Mouse (Mus musculus): ENCODE measurements at regions not wholly inside any gene's neighbourhood (a gene's known extent, or its start where the extent isn't known, plus 50 kb on each side); places are given as distances from the start of the nearest gene placed in this dataset.

- DNase-seq (ENCODE audit: low spot score in 2 of 2), result no peak
Observed at GRCm38 (mm10) chr5:90164434-90164833, 59.4 kb downstream of the Cox18 start.

DNA sequence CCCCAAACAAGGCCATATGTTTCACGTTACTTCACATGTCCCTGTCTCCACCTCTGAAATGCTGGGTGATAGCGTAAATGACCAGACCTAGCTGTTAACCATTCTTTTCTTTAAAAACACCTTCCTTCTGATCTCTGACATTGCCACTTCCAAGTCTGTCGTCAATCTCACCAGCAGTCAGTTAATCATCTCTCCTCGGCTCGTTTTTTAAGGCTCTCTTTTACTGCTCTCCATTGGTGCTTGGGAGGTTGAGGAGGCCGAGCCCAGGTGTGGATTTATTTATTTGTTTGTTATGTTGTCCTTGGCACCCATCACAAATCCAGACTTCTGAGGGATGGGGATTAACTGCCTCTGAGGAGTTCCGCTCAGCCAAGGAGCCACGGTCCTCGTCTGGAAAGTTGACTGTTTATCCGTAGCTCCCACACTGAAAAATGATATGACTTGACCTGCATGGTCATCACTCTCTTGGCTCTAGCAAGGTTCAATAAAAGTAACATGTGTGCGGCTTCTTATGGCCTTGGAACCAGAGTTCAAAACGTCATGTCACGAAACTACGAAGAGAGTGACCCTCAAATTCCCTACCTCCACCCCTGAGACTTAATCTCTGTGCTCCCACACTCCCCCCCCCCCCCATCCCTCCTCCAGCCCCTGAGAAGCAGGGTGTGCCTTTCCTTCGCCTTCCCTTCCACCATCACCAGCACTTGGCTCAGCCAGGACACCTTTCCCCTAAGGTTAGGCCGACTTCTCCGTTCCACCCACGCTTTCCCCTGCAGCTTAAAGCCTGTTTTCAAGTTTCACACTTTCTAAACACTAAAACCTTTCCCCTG is 60.6 kb downstream of the Cox18 start:
- no peak for DNase-seq (ENCODE audit: low spot score in 2 of 2)

GRCm38 (mm10) chr5:90160281-90160680 is 63.5 kb downstream of the Cox18 start:
- DNase-seq (ENCODE audit: low spot score in 2 of 2), result no peak

DNA sequence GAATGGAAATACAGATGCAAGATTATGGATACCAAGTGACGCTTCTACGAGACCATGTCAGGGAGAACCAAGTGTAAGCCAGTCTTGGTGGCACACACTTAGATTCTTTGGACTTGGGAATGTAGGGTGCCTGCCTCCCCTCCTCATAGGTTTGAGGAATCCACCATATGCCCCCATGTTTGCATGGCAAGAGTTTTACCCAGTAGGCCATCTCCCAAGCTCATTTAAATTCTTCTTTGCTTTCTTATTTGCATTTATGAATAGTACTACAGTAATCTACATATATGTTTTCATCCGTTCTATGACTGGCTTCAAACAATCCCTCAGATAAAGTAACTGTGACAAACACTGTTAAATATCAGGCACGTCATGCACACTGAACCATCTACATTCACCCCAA is 67.3 kb downstream of the Cox18 start:
- DNase-seq (ENCODE audit: low spot score in 2 of 2), result no peak

DNA sequence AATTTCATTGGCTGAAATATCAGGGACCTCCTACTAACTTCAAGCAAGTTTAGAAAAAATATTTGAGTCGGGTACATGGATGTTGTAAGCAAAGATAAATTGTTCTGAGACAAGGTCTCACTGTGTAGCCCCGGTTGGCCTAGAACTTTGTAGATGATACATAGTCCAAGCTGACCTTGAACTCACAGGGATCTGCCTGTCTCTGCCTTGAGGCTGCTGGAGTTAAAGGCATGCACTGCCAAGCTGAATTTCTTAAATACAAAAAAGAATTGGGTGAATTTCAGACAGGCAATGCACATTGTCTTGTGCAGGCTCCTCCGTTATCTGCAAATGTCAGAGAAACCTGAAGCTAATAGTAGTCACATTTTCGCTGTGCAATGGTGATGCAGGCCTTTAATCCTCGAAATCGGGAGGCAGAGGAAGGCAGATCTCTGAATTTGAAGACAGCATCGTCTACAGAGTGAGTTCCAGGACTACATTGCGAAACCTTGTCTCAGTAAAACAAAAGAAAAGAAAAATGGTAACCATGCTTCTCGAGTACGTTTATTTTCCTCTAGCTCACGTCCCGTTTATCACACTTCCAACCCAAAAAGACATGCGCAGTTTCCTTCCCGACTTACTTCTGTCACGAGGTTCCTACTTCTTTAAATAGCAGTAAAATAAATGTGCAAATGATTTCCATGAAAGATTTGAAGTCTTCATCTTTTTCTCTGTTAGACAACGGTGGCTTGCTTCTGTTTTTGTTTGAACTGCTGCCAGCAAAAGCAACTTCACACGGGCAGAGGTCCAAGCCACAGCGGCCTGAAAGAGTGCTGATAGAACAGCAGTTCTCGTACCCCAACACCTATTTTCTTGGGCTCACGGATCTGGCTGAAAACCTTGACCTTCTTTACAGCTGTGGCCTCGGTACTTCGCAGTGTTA is 73.9 kb downstream of the Cox18 start:
- DNase-seq (ENCODE audit: low spot score in 2 of 2), result no peak

- no peak for DNase-seq (ENCODE audit: low spot score in 2 of 2)
Observed at GRCm38 (mm10) chr5:90135971-90136370, 87.8 kb downstream of the Cox18 start.

DNA sequence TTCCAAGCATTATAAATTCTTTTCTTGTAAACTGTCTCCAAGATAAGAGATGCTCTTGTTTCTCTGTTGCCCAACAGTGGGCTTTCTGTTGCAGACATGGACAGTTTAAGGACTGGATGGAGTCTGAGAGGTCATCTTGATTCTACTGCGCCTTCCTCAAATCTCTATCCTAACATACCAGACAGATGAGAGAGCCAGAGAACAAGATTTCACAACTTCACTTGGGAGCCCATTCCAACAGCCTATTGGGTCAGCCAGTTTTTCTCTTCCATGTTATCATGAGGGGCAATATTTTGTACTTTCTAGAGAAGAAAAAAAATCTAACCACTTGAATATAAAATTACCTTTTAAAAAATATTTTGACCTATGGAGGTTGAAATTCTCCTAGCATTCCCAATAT is 116.8 kb downstream of the Cox18 start:
- DNase-seq (ENCODE audit: low spot score in 2 of 2), result no peak

GRCm38 (mm10) chr5:90104672-90105071 is 119.1 kb downstream of the Cox18 start:
- DNase-seq (ENCODE audit: low spot score in 2 of 2), result no peak

GRCm38 (mm10) chr5:90088541-90088940 is 135.3 kb downstream of the Cox18 start:
- DNase-seq (ENCODE audit: low spot score in 2 of 2), result no peak

DNA sequence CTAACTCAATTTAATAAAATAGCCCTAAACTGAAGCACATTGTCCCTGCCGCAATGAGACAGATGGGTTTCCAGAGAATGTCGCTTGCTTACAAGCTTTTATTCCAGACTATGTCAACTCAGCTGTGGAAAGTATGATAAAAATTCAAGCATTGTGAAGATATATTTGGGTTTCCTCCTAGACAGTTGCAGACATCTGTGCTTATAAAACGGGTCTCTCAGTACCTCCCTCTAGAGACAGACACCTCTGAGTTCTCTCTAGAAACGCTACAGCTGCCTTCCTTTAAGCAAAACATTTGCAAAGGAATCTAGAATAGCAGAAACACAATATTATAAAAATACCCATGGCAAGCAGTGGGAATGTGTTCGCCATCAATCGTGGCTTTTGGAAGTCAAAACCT is 137.3 kb downstream of the Cox18 start:
- DNase-seq (ENCODE audit: low spot score in 2 of 2), result no peak

GRCm38 (mm10) chr5:90077025-90077536 is 146.7 kb downstream of the Cox18 start:
- DNase-seq (ENCODE audit: low spot score in 2 of 2), result no peak

DNA sequence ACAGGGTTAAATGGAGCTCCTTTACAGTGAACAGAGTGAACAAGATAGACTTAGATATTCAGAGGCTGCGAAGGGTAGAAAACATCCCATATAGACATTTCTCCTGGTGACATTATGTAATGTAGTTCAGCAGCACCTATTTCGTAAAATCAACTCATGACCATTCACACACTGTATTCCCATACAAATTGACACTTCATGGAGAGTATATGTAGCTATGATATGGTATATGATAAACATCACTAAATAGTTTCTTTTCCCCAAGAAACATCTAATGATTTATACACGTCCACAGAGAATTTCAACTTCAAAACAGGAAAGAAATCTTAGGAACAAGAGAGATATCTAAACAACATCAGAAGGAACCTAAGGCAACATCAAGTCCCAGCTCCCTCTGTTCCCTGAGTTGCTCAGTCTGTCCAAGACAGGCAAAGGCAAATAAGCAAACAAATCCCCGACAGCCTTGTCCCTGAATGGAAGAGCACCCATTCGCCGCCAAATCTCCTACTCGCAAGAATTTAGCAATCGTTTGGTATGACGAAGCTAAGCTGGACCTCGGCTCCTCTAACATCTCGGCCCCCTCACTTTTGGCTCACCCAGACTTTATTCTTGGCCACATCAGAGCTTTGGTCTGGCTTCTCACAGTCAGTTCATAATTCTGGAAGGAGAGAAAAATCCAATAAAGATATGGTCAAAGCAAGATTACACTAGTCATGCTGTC is 148.0 kb downstream of the Cox18 start:
- no peak for DNase-seq (ENCODE audit: low spot score in 2 of 2)

GRCm38 (mm10) chr5:90071806-90072205 is 152.0 kb downstream of the Cox18 start:
- no peak for DNase-seq (ENCODE audit: low spot score in 2 of 2)

GRCm38 (mm10) chr5:90068601-90069000 is 155.2 kb downstream of the Cox18 start:
- DNase-seq (ENCODE audit: low spot score in 2 of 2), result no peak

DNA sequence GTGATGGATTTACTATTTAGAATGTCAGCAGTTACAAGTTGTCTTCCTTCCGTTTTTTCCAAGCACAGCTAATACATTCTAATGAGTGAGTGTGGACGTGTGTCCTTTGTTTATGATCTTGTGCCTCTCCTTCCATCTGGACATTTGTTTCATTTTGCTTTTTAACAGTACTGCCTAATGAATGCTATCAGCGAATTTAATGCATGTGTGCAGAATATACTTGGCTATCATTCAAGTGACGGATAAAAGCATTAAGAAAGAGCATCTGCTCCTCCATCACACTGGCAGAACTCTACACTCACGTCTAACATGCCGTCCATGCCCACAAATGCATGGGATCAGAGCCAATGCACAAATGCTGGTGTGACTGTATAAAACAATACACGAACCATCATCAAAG is 156.0 kb downstream of the Cox18 start:
- no peak for DNase-seq (ENCODE audit: low spot score in 2 of 2)

GRCm38 (mm10) chr5:90065884-90066615 is 157.8 kb downstream of the Cox18 start:
- DNase-seq (ENCODE audit: low spot score in 2 of 2), result no peak

GRCm38 (mm10) chr5:90055686-90056085 is 168.1 kb downstream of the Cox18 start:
- DNase-seq (ENCODE audit: low spot score in 2 of 2), result peak in 1 of 2 experiments; percentile 2

DNA sequence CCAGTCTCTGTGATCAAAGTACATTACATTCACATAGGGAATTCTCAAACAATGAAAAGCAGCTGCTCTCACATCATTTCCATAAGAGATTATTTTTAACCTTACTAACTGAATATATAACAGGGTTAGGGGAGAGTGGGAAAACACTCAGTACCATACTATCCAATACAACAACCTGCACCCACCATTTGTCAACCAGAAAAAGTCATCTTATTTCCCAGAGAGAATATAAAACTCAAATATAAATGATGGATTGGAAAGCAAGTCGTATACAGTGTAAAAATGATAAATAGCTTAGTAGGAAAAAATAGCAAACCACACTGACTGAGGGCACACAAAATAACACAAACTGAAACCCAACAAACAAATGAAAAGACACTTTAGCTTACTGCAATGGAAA is 169.4 kb upstream of the Adamts3 start:
- DNase-seq (ENCODE audit: low spot score in 2 of 2), result no peak

- DNase-seq (ENCODE audit: low spot score in 2 of 2), result no peak
Observed at GRCm38 (mm10) chr5:90049856-90050255, 166.7 kb upstream of the Adamts3 start.

- no peak for DNase-seq (ENCODE audit: low spot score in 2 of 2)
Observed at GRCm38 (mm10) chr5:90042781-90043180, 159.6 kb upstream of the Adamts3 start.

- DNase-seq (ENCODE audit: low spot score in 2 of 2), result no peak
Observed at GRCm38 (mm10) chr5:90033103-90033502, 150.0 kb upstream of the Adamts3 start.
